Mouse (Mus musculus): ENCODE data around the gene C8g.

- TF ChIP-seq ZC3H11A (IDR thresholded peaks at IDR 0.05; ENCODE audit: borderline replicate concordance, low read depth, low read length) (no peak), CHD2 (IDR thresholded peaks at IDR 0.05; ENCODE audit: low read depth, low read length) (no peak), HCFC1 (IDR thresholded peaks at IDR 0.05; ENCODE audit: borderline replicate concordance, insufficient read depth, low read length) (no peak)
These were observed at the start of gene C8g for GRCm38 (mm10) chr2:25501593-25502486.
